Mouse (Mus musculus) splenic B cell, adult 2 months (primary cell): ENCODE results near the gene Gprc5c.

Source experiments
- DNase-seq: peaks from one replicate; pipeline ENCODE4 v3.0.0-alpha.2; 2011; ENCODE audit warnings: low read depth, low spot score
- H3K27me3 ChIP-seq: 2 replicates; pipeline ENCODE4 v1.6.1; 2012; ENCODE audit warnings: mild to moderate bottlenecking, low read length, moderate library complexity, mixed read lengths; ENCODE audit not compliant: control insufficient read depth, poor library complexity, insufficient read depth, severe bottlenecking
- H3K36me3 ChIP-seq: 2 replicates; pipeline ENCODE4 v1.6.1; 2012; ENCODE audit warnings: mild to moderate bottlenecking, low read length, moderate library complexity, mixed read lengths; ENCODE audit not compliant: control insufficient read depth, poor library complexity, insufficient read depth, severe bottlenecking

Gene Gprc5c

DNA sequence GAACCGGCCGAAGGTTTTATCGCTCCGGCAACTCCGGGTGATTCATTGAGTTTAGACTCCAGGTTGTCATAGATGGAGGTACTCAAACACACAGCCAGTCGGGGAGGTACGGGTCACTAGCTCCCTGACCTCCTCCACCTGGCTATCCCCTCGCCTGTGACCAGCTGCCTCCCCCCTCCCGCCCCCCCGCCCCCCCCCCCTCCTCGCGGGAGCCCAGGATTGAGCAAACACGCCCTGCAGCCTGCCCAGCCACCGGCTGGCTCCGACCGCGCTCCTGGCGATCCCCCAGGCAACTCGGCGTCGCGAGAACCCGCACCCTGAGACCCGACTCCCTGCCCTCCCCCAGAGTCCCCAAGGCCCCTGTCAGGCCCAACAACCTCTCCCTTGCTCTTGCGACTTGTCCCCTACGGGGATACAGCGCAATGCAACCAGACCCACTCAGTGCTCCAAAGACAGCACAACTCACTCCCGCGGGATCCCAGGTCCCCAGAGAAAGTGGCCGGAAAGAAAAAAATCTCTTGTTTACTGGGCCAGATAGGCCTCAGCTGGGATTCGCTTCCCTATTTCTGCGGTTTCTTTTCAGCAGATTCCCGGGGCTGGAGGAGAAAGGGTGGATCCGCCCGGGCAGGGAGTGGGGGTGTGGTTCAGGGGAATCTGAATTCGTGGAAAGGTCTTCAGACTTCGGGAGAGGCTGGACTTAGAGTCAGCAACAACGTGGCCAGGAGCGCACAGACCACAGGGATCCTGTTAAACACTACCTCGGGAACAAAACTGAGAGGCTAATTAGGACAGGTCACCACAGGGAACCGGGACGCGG lies at the start of gene Gprc5c:
Gene Gprc5c, plus strand, starts transcription at position 701 of the 817 bp plus-strand sequence.
- Histone ChIP-seq H3K27me3 (peaks cover 2% of the 10 kb centered on the region; the same call in 1 of the 2 replicates), H3K36me3 (no peaks in the 10 kb centered on the region)
- no peak for DNase-seq

DNA sequence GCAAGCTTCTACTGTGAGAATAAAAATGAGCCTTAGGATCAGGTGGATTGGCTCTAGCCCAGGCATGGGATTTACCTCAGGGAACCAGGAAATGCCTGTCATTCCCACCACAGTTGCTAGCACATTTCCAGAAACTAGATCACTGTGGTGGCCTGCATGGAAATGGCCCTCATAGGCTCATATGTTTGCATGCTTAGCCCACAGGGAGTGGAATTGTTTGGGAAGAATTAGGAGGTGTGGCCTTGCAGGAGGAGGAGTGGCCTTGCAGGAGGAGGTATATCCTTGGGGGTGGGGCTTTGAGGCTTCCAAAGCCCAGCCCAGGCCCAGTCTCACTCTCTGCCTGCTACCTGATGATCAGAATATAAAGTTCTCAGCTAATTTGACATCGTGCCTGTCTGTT lies 49.0 kb upstream of the Gprc5c start:
- H3K27me3 ChIP-seq, result no peaks in the 10 kb centered on the region
- no peaks in the 10 kb centered on the region for H3K36me3 ChIP-seq
- DNase-seq, result no peak

DNA sequence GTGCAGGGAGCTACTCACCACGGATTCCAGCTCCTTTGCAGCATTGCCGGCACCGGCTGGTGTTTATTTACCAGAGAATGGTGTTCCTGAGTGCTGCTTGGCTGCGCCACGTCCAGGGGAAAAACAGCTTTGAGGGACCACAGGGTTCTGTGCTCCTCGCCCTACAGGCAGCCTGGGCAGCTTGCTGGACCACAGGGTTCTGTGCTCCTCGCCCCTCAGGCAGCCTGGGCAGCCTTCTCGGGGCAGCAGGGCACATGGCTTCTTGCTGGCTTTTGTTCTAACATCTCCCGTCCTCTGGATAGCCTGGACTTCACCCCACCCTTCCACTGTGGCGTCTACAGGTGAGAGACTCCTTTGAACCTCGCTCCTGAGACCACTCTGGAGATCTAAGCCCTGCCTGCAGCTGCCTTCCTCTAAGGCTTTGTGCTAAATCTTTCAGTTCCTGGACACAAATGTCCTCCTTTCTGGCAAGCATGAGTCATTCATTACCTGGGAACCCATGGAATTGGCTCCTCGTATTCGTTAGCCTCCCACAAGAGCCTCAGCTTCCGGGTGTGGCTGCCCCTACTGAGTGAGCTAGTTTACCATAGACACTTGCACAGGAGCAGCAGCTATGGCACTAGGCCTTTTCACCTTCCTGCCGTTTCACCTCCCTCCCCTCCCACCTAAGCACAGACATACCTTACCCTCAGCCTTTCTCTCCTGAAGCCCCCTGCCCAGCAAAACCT lies 48.2 kb upstream of the Gprc5c start:
- H3K27me3 ChIP-seq, result no peaks in the 10 kb centered on the region
- DNase-seq, result no peak
- H3K36me3 ChIP-seq, result no peaks in the 10 kb centered on the region

DNA sequence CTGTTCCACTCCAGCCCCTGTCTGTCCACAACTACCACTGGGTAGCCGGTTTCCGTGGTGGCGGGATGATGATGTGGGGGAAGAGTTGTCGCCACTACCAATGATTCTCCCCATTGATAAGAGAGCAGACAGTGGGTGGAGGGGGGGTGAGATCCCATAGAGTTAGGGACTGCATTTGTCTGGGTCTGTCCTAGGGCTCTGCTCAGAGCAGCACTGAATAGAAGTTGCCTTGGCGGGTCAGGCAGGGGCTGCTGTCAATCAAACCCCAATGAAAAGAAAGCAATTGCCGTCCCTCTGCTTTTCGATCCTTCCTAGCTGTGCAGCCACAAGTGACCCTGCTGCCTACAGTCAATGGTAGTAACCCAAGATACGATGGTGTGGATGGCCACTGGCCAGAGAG lies 47.0 kb upstream of the Gprc5c start:
- H3K36me3 ChIP-seq, result no peaks in the 10 kb centered on the region
- H3K27me3 ChIP-seq, result no peaks in the 10 kb centered on the region
- no peak for DNase-seq

DNA sequence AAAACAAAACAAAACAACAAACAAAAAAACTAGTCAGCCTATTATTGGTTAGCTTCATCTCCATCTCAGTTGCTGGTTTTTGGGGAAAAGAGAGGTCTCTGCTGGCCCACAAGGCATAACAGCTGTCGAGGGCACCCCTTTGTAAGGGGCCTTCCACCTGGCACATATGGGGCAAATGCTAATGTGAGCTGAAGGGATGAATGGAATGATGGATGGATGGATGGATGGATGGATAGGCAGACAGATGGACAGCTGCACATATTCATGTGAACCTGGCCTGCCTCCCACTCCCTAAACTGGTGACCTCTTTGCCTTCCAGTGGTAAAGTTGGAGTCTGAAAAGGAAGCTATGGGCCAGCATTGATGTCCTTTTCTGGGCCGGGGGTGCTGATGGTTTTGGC lies 43.9 kb upstream of the Gprc5c start:
- Histone ChIP-seq H3K36me3 (no peaks in the 10 kb centered on the region), H3K27me3 (no peaks in the 10 kb centered on the region)
- DNase-seq, result no peak

DNA sequence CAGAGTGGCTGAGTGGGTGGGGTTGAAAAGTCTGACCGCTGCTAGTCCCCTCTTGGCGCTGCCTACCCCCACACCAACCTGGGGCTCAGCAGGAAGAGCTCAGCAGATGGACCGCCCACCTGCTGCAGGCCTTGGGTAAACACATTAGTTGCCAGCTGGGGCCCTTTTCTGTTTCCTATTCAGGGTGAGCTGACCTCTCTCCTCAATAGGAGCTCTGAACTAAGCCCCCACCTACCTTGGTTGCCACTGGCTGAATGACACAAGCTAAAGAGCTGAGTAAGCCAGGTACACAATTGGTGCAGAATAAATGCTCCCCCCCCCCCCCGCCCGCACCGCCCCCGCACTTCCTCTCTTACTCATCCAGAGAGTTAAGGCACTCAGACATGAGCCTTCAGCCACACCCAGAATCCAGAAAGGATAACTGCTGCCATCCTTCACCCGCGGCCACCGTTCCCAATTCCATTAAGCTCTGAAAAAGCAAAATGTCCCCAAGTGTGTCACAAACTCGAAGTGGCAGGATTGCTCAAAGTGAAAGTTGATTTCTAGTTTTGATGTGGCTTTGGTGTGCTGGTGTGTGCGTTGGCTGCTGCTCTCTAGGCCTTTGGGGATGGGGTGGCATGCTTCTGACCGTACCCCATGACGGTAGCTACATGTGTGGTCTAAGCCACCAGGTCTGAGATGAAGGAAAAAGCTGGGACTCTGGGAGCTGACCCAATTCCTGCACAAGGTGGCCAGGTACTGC lies 43.1 kb upstream of the Gprc5c start:
- DNase-seq, result peak; percentile 42
- Histone ChIP-seq H3K27me3 (no peaks in the 10 kb centered on the region), H3K36me3 (no peaks in the 10 kb centered on the region)

DNA sequence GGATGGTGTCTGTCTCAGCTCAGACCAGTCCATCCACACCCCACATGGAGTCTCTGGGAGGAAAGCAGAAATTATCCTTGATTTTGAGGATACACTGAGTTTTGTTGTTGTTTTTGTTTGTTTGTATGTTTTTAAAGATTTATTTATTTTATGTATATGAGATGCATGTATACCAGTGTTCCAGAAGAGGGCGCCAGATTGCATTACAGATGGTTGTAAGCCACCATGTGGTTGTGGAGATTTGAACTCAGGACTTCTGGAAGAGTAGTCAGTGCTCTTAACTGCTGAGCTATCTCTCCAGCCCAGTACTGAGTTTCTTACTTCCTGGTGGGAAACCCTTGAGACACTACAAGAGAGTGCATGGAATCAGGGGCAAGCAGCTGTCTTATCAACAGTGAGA lies 41.6 kb upstream of the Gprc5c start:
- peak; percentile 43 for DNase-seq
- H3K36me3 ChIP-seq, result no peaks in the 10 kb centered on the region
- H3K27me3 ChIP-seq, result no peaks in the 10 kb centered on the region

DNA sequence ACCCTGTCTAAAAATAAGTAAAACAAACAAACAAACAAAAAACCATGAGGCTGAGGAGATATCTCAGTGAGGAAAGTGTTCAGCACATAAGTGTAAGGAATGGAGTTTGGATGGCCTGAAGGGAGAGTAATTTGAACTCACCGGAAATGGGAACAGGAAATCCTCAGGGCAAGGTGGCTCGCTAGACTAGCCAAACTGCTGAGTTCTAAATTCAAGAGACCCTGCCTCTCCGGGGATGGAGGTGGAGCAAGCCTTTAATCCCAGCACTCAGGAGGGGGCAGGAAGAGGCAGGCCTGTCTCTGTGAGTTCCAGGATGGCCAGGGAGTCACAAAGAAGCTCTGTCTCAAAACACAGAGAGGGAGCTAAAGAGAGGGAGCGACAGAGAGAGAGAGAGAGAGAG lies 40.6 kb upstream of the Gprc5c start:
- no peak for DNase-seq
- no peaks in the 10 kb centered on the region for H3K36me3 ChIP-seq
- H3K27me3 ChIP-seq, result no peaks in the 10 kb centered on the region

DNA sequence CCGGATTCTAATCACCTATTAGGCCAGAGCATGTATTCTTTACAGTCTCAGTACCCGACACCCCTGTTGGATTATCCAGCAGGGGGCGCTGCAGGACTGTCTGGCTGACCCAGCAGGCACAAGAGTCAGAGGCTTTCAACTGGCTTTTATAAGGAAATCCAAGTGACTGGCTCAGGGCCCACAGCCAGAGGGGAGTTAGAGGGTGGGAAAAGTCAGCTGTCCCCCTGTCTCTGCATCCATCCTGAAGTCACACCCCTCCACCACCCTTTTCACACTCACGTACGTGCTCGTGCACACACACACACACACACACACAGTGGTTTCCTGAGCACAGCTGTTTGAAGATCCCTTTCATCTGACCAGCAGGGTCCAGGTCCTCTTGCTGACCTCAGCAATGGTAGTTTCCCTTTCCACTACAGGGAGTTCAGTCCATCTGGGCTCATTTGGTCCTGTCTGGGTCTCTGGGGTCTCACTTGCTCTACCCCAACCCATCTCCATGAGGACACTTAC lies 38.2 kb upstream of the Gprc5c start:
- DNase-seq, result peak; percentile 89
- H3K27me3 ChIP-seq, result no peaks in the 10 kb centered on the region
- no peaks in the 10 kb centered on the region for H3K36me3 ChIP-seq

DNA sequence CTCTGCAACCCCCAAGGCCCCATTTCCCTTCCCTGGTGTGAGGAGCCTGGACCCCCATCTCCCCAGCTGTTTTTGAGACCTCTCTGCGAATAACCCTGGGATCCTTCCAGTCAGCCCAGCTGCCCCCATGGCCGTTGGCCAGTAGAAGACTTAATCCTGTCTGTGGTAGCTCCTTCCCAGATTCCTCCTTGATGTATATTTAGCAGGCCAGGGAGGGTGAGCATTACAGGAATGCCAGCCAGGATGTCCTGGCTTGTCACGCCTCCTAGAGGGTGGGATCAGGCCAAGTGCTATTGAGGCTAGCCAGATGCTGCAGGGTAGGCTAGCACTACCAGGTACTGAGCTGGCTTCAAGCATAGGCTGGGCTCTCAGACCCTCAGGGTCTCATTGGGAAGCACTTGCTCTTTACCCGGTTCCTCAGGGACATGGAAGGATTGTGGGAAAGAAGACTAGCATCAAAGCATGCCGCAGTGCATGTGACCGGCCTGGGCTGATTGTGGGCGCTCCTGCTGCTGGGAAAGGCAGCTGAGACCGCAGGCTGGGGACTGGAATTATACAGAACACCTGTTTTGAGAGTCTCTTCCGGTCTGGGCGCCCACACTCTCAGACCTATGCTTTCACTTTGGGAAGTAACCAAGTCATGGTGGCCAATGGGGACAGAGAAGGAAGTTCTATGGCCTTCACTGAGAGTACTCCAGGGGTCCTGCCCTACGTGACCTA lies 35.9 kb upstream of the Gprc5c start:
- peak; percentile 29 for DNase-seq
- H3K36me3 ChIP-seq, result no peaks in the 10 kb centered on the region

DNA sequence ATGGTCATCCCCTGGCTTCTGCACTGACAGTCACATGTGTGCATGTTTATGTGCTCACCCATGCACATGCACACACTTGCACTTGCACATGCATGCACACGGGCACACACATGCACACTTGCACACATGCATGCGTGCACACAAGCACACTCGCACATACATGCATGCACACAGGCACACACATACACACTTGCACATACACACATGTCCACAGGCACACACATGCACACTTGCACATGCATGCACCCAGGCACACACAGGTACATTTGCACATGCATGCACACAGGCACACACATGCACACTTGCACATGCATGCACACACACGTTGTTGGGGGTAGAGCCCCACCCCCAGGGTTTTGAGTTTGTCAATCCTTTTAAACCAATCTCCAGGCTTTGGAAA lies 34.0 kb upstream of the Gprc5c start:
- no peaks in the 10 kb centered on the region for H3K36me3 ChIP-seq
- H3K27me3 ChIP-seq, result no peaks in the 10 kb centered on the region
- DNase-seq, result no peak

More for the DNA sequence above, 35.9 kb upstream of the Gprc5c start:
- no peaks in the 10 kb centered on the region for H3K27me3 ChIP-seq

DNA sequence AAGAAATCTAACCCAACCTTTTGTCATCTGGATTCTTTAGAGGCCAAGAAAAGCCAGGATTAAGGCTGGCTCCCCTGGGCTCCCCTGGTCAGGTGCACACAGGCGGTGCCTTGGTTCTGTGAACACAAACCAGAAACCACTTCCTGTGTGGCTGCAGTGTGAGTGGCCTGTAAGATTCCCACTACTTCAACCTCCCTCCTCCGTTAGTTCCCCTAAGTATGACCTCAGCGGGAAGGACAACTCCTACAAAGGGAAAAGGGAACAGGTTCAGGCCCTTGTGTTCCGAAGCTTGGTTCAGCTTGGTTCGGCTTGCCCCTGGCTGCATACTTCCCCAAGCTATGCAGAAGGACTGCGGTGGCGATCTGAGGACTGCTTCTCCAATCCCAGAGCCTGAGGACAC lies 32.8 kb upstream of the Gprc5c start:
- Histone ChIP-seq H3K27me3 (no peaks in the 10 kb centered on the region), H3K36me3 (no peaks in the 10 kb centered on the region)
- peak; percentile 37 for DNase-seq

DNA sequence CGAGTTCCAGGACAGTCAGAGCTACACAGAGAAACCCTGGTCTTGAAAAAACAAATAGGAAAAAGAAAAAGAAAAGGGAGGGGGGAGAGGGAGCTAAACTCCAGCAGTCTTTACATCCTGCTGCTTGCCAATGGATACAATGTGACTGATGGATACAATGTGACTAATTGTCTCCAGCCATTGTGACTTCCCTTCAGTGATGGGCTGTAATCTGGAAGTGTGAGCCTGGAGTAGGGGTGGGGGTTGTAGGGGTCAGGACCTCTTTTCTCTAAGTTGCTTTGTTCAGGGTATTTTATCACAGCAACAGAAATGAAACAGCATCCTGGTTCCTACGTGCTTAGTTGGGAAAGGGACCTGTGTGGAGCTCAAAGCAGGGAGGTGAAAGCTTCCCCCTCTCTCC lies 31.8 kb upstream of the Gprc5c start:
- H3K27me3 ChIP-seq, result no peaks in the 10 kb centered on the region
- no peak for DNase-seq
- no peaks in the 10 kb centered on the region for H3K36me3 ChIP-seq

DNA sequence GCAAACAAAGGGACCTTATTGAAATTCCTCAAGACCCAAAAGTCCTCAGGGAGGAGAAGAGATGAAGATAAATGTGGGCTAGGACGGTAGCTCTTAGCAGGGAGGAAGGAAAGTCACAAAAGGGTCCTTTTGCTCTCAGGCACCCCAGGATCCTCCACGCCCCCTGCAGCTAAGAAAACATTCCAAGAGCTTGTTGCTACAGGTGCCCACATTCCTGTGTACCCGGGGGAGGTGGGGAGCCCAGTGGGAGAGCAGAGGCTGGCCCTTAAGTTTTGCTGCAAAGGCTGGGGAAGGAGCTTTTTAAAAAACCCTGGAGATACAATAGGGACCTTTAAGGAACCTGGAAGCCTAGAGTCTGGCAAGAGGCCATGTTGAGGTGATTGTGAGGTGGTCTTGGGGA lies 30.5 kb upstream of the Gprc5c start:
- no peak for DNase-seq
- H3K27me3 ChIP-seq, result no peaks in the 10 kb centered on the region
- no peaks in the 10 kb centered on the region for H3K36me3 ChIP-seq
